In genomic region chr10:18357212-18357611, GRCm38 (mm10) we compare ENCODE assay signal across 27 mouse cellular contexts. TPM values are rescaled to one million over a fixed set of nuclear protein-coding genes. Genes with fewer than 3 reads are reported as not detected.
DNase-seq lines count a peak whose midpoint lies in the region; ATAC-seq and TF ChIP-seq lines count a peak whose summit lies in the region.
"Had no signal": no experiment of that assay in that cellular context is flagged by ENCODE, and none has a peak within 500 bp of the region (broad histone marks: within the 10 kb centered on the region; RNA-seq: fewer than 3 reads in every experiment).

No protein-coding gene starts in this region.

- no peak for TF ChIP-seq CTCF in lung, embryonic 14.5 days (IDR thresholded peaks at IDR 0.05; ENCODE audit: low read depth)
- no peak for TF ChIP-seq CTCF in lung, adult 2 months (IDR thresholded peaks at IDR 0.05; ENCODE audit: insufficient read depth, low read length)

- no peaks in the 10 kb centered on the region for H3K9me3 ChIP-seq in forebrain, embryonic 13.5 days (replicated peaks)
- no peaks in the 10 kb centered on the region for H3K9me3 ChIP-seq in forebrain, embryonic 15.5 days
- no peaks in the 10 kb centered on the region for H3K9me3 ChIP-seq in lung, embryonic 14.5 days (ENCODE audit: low read depth, low read length)
- no peaks in the 10 kb centered on the region for H3K9me3 ChIP-seq in hindbrain, embryonic 14.5 days (ENCODE audit: control insufficient read depth, low read length)
- H3K9me3 ChIP-seq: embryonic facial prominence, embryonic 13.5 days; heart, embryonic 10.5 days; intestine, embryonic 15.5 days; limb, embryonic 12.5 days had no signal

- H3K27me3 ChIP-seq in forebrain, embryonic 13.5 days, result peaks cover 13% of the 10 kb centered on the region
- H3K27me3 ChIP-seq in forebrain, embryonic 15.5 days, result no peaks in the 10 kb centered on the region; the same call in 1 of the 2 replicates
- H3K27me3 ChIP-seq in lung, embryonic 14.5 days (ENCODE audit: insufficient read depth, low read length), result no peaks in the 10 kb centered on the region
- no peaks in the 10 kb centered on the region for H3K27me3 ChIP-seq in hindbrain, embryonic 14.5 days (ENCODE audit: control insufficient read depth, insufficient read depth, low read length)
- H3K27me3 ChIP-seq: embryonic facial prominence, embryonic 13.5 days; intestine, embryonic 15.5 days; limb, embryonic 12.5 days; Patski had no signal

- H3K4me1 ChIP-seq in forebrain, embryonic 13.5 days, result 0 out of 2 replicates have a peak, but pooled peaks cover 13% of the 10 kb centered on the region
- peaks cover 11% of the 10 kb centered on the region; the same call in 1 of the 2 replicates for H3K4me1 ChIP-seq in forebrain, embryonic 15.5 days
- no peaks in the 10 kb centered on the region for H3K4me1 ChIP-seq in lung, embryonic 14.5 days (ENCODE audit: insufficient read depth)
- no peaks in the 10 kb centered on the region; the same call in 1 of the 2 replicates for H3K4me1 ChIP-seq in lung, adult 2 months (ENCODE audit: control insufficient read depth, insufficient read depth, low read length)
- H3K4me1 ChIP-seq in hindbrain, embryonic 14.5 days (replicated peaks; ENCODE audit: control insufficient read depth, insufficient read depth, low read length), result peaks cover 17% of the 10 kb centered on the region
- H3K4me1 ChIP-seq: intestine, embryonic 15.5 days had no signal

- no peak overlapping the region for H3K27ac ChIP-seq in forebrain, embryonic 13.5 days
- H3K27ac ChIP-seq in forebrain, embryonic 15.5 days (replicated peaks), result no peak overlapping the region
- H3K27ac ChIP-seq in lung, embryonic 14.5 days (ENCODE audit: low read depth), result no peak overlapping the region
- no peak overlapping the region for H3K27ac ChIP-seq in hindbrain, embryonic 14.5 days
- H3K27ac ChIP-seq: embryonic facial prominence, embryonic 13.5 days; heart, embryonic 10.5 days; intestine, embryonic 15.5 days; limb, embryonic 12.5 days had no signal

- H3K9ac ChIP-seq in forebrain, embryonic 13.5 days, result no peak overlapping the region
- no peak overlapping the region for H3K9ac ChIP-seq in forebrain, embryonic 15.5 days (replicated peaks)
- no peak overlapping the region for H3K9ac ChIP-seq in lung, embryonic 14.5 days
- H3K9ac ChIP-seq in hindbrain, embryonic 14.5 days, result no peak overlapping the region
- H3K9ac ChIP-seq: embryonic facial prominence, embryonic 13.5 days; intestine, embryonic 15.5 days; limb, embryonic 12.5 days; liver, postnatal 0 days had no signal

- peak; percentile 52 for ATAC-seq in forebrain, embryonic 13.5 days
- no peak for ATAC-seq in forebrain, embryonic 15.5 days (replicated peaks)
- ATAC-seq in lung, embryonic 14.5 days (ENCODE audit: insufficient read depth), result peak; percentile 71; the same call in 1 of the 2 replicates
- ATAC-seq in hindbrain, embryonic 14.5 days (ENCODE audit: low FRiP score), result peak; percentile 56; the same call in 1 of the 2 replicates
- ATAC-seq: CD4-positive, CD25-positive, alpha-beta regulatory T cell, adult 4 months; intestine, embryonic 15.5 days; liver, postnatal 0 days; midbrain, embryonic 16.5 days; Patski had no signal

- peak; percentile 58 for DNase-seq in lung, embryonic 14.5 days
- no peak for DNase-seq in lung, adult 2 months
- DNase-seq in Muller cell, postnatal 12 days (ENCODE audit: inconsistent ontology term), result peak; percentile 34
- no peak for DNase-seq in hindbrain, embryonic 14.5 days (ENCODE audit: low spot score)
- DNase-seq in frontal cortex, postnatal 10 days (ENCODE audit: low spot score in 2 of 2), result no peak
- DNase-seq in layer of hippocampus, adult 9-10 months (ENCODE audit: low spot score), result no peak
- DNase-seq: adrenal gland, postnatal 36 days; cerebellum, adult 11 months; cerebellum, adult 9-11 months; embryo, embryonic 11 days; heart, postnatal 4 days; kidney, adult 8-10 months; kidney, postnatal 10 days; liver, postnatal 0 days; thymus, adult 18-20 months; thymus, postnatal 36 days had no signal

- no peaks in the 10 kb centered on the region for H3K36me3 ChIP-seq in forebrain, embryonic 13.5 days (ENCODE audit: poor library complexity, severe bottlenecking)
- H3K36me3 ChIP-seq in forebrain, embryonic 15.5 days, result no peaks in the 10 kb centered on the region
- no peaks in the 10 kb centered on the region for H3K36me3 ChIP-seq in lung, embryonic 14.5 days (ENCODE audit: insufficient read depth)
- H3K36me3 ChIP-seq in hindbrain, embryonic 14.5 days (replicated peaks; ENCODE audit: control insufficient read depth, insufficient read depth), result no peaks in the 10 kb centered on the region
- H3K36me3 ChIP-seq: embryonic facial prominence, embryonic 13.5 days; heart, embryonic 10.5 days; intestine, embryonic 15.5 days; limb, embryonic 12.5 days had no signal

- no peak for TF ChIP-seq POLR2A in lung, adult 2 months (IDR thresholded peaks at IDR 0.05; ENCODE audit: borderline replicate concordance, extremely low read depth, low read depth, low read length)

- whole genome bisulfite sequencing in forebrain, embryonic 13.5 days, result 80% methylated on average over 6 of the region's 6 CpGs
- 73% methylated on average over 6 of the region's 6 CpGs for WGBS in forebrain, embryonic 15.5 days
- WGBS in lung, embryonic 14.5 days, result 47% methylated on average over 6 of the region's 6 CpGs
- 67% methylated on average over 6 of the region's 6 CpGs for WGBS in lung, adult 2 months
- 51% methylated on average over 6 of the region's 6 CpGs for WGBS in hindbrain, embryonic 14.5 days

- no peak overlapping the region for H3K4me3 ChIP-seq in forebrain, embryonic 13.5 days
- H3K4me3 ChIP-seq in forebrain, embryonic 15.5 days, result no peak overlapping the region
- no peak overlapping the region for H3K4me3 ChIP-seq in lung, embryonic 14.5 days (ENCODE audit: low read depth, low read length)
- H3K4me3 ChIP-seq in lung, adult 2 months (replicated peaks; ENCODE audit: extremely low read depth, low read depth, low read length), result no peak overlapping the region
- no peak overlapping the region for H3K4me3 ChIP-seq in hindbrain, embryonic 14.5 days (replicated peaks; ENCODE audit: low read length)
- H3K4me3 ChIP-seq: embryonic facial prominence, embryonic 13.5 days; erythroblast, embryonic 14.5 days; heart, embryonic 10.5 days; intestine, embryonic 15.5 days; limb, embryonic 12.5 days had no signal

- H3K4me2 ChIP-seq in forebrain, embryonic 13.5 days, result no peak overlapping the region
- H3K4me2 ChIP-seq in forebrain, embryonic 15.5 days (replicated peaks), result no peak overlapping the region
- no peak overlapping the region for H3K4me2 ChIP-seq in lung, embryonic 14.5 days
- H3K4me2 ChIP-seq in hindbrain, embryonic 14.5 days (replicated peaks), result no peak overlapping the region
- H3K4me2 ChIP-seq: embryonic facial prominence, embryonic 13.5 days; intestine, embryonic 15.5 days; limb, embryonic 12.5 days; liver, embryonic 11.5 days had no signal

RNA-seq across cellular contexts. Expression of gene Nhsl1, which starts 38.4 kb away (rescaled TPM):
- polyA plus RNA-seq in forebrain, embryonic 13.5 days (2015; fragmentation: Nextera tagmentation; extraction: Ambion mirVana), result 14.2 and 16.3 TPM in 2 replicates
- 16.6 and 17.9 TPM in 2 replicates for polyA plus RNA-seq in forebrain, embryonic 15.5 days (2015; fragmentation: Nextera tagmentation; extraction: Ambion mirVana)
- polyA plus RNA-seq in lung, embryonic 14.5 days (2014; fragmentation: Nextera tagmentation; extraction: Ambion mirVana), result 5.5 and 7.0 TPM in 2 replicates
- 5.9 and 9.0 TPM in 2 replicates for polyA plus RNA-seq in lung, adult 2 months (2012; rRNA removed)
- polyA plus RNA-seq in hindbrain, embryonic 14.5 days (2014; fragmentation: Nextera tagmentation; extraction: Ambion mirVana), result 17.7 and 17.8 TPM in 2 replicates
- polyA plus RNA-seq: erythroblast, embryonic 14.5 days had no signal

Comparison
In these comparisons a context has a peak if more than half of its experiments do, and no peak if none do; other contexts are left out.
1. DNase-seq: peak in lung, embryonic 14.5 days (single experiment) and Muller cell, postnatal 12 days (single experiment); none in lung, adult 2 months (single experiment), hindbrain, embryonic 14.5 days (single experiment), frontal cortex, postnatal 10 days (0 of 2) and layer of hippocampus, adult 9-10 months (single experiment).